Mouse (Mus musculus): Measurements from ENCODE around the gene Slc25a11. TPM values are rescaled to one million over a fixed set of nuclear protein-coding genes. Genes with fewer than 3 reads are reported as not detected.

Gene Slc25a11
- polyA plus RNA-seq, 1 experiment from 2014 or later = 159 TPM

GRCm38 (mm10) chr11:70630129-70630528 is 17.1 kb downstream of the Slc25a11 start:
- no peak overlapping the region for H3K4me3 ChIP-seq
- no peak for ATAC-seq (ENCODE audit: insufficient number of reproducible peaks, insufficient read depth, low FRiP score, low TSS enrichment)
- no peaks in the 10 kb centered on the region for H3K9me3 ChIP-seq

GRCm38 (mm10) chr11:70629557-70629956 is 17.7 kb downstream of the Slc25a11 start:
- no peak for ATAC-seq (ENCODE audit: insufficient number of reproducible peaks, insufficient read depth, low FRiP score, low TSS enrichment)
- Histone ChIP-seq H3K4me3 (no peak overlapping the region), H3K36me3 (no peaks in the 10 kb centered on the region), H3K4me2 (replicated peaks) (no peak overlapping the region), H3K4me1 (no peaks in the 10 kb centered on the region), H3K27ac (no peak overlapping the region), H3K9ac (no peak overlapping the region), H3K9me3 (no peaks in the 10 kb centered on the region), H3K27me3 (no peaks in the 10 kb centered on the region)
- 60% methylated on average over 5 of the region's 5 CpGs for WGBS

More at GRCm38 (mm10) chr11:70630129-70630528, 17.1 kb downstream of the Slc25a11 start:
- Histone ChIP-seq H3K9ac (no peak overlapping the region), H3K27ac (no peak overlapping the region), H3K27me3 (no peaks in the 10 kb centered on the region), H3K4me1 (no peaks in the 10 kb centered on the region), H3K4me2 (replicated peaks) (no peak overlapping the region), H3K36me3 (no peaks in the 10 kb centered on the region)
- 73% methylated on average over 7 of the region's 7 CpGs for WGBS

DNA sequence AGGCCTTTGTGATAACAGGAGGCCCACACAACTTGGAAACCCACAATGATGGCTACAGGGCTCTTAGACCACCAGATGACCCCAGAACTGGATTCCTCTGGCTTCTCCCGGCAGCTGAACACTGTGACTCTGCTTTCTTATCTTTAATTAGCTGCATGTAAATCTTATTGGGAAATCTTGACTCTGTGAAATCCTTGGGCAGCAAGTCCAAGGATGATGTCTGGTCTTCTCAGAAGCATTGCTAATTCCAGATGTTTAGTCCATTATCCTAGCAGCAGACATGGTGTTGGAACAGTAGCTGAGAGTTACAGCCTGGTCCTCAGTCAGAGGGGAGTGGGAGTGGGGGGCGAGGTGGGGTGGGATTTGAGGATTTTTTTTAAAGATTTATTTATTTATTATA is 18.8 kb downstream of the Slc25a11 start:
- no peaks in the 10 kb centered on the region for H3K27me3 ChIP-seq
- WGBS = 74% methylated on average over 2 of the region's 2 CpGs
- no peak overlapping the region for H3K9ac ChIP-seq
- H3K4me1 ChIP-seq = no peaks in the 10 kb centered on the region
- no peaks in the 10 kb centered on the region for H3K9me3 ChIP-seq
- no peak overlapping the region for H3K4me3 ChIP-seq
- H3K27ac ChIP-seq = no peak overlapping the region
- H3K4me2 ChIP-seq (replicated peaks) = no peak overlapping the region
- no peak for ATAC-seq (ENCODE audit: insufficient number of reproducible peaks, insufficient read depth, low FRiP score, low TSS enrichment)
- H3K36me3 ChIP-seq = no peaks in the 10 kb centered on the region

DNA sequence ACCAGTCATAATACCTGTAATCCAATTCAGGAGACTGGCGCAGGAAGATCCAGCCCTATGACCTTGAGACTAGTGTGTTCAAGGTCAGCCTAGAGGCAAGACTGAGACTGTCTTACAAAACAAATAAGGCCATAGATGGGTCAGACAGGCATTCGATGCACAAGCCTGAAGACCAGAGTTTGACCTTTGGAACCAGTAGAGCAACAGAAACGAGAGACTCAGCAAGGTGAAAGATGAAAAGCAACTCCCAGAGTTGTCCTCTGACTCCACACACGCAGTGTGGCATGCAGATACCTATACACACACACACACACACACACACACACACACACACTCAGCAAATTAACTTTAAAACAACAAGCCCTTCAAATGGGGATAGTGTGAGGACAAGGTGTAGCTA is 20.4 kb downstream of the Slc25a11 start:
- no peaks in the 10 kb centered on the region for H3K27me3 ChIP-seq
- H3K4me3 ChIP-seq = no peak overlapping the region
- no peak overlapping the region for H3K27ac ChIP-seq
- H3K4me1 ChIP-seq = no peaks in the 10 kb centered on the region
- H3K4me2 ChIP-seq (replicated peaks) = no peak overlapping the region
- H3K9me3 ChIP-seq = no peaks in the 10 kb centered on the region
- ATAC-seq (ENCODE audit: insufficient number of reproducible peaks, insufficient read depth, low FRiP score, low TSS enrichment) = no peak
- 65% methylated on average over 4 of the region's 4 CpGs for WGBS
- H3K36me3 ChIP-seq = no peaks in the 10 kb centered on the region
- no peak overlapping the region for H3K9ac ChIP-seq

DNA sequence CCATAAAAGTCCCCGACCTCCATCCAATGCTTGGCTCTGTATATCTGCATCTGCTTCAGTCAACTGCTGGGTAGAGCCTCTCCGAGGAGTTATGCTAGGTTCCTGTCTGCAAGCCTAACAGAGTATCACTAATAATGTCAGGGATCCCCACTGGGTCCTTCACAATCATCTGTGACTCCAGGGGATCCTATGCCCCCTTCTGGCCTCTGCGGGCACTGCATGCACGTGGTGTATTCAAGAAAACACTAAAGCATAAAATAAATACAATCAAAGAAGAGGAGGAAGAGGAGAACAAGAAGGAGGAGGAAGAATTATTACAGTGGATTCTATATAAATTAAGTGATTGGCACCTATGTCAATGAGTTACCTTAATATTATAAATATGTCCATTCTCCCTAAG is 21.8 kb downstream of the Slc25a11 start:
- Histone ChIP-seq H3K4me1 (no peaks in the 10 kb centered on the region), H3K4me3 (no peak overlapping the region), H3K27me3 (no peaks in the 10 kb centered on the region), H3K27ac (no peak overlapping the region), H3K9me3 (no peaks in the 10 kb centered on the region), H3K9ac (no peak overlapping the region), H3K4me2 (replicated peaks) (no peak overlapping the region), H3K36me3 (no peaks in the 10 kb centered on the region)
- WGBS = 49% methylated on average over 4 of the region's 4 CpGs
- no peak for ATAC-seq (ENCODE audit: insufficient number of reproducible peaks, insufficient read depth, low FRiP score, low TSS enrichment)

- Histone ChIP-seq H3K27me3 (no peaks in the 10 kb centered on the region), H3K4me3 (no peak overlapping the region), H3K9ac (no peak overlapping the region), H3K9me3 (no peaks in the 10 kb centered on the region), H3K4me2 (replicated peaks) (no peak overlapping the region), H3K36me3 (no peaks in the 10 kb centered on the region), H3K4me1 (no peaks in the 10 kb centered on the region), H3K27ac (no peak overlapping the region)
- 85% methylated on average over 10 of the region's 10 CpGs for WGBS
- no peak for ATAC-seq (ENCODE audit: insufficient number of reproducible peaks, insufficient read depth, low FRiP score, low TSS enrichment)
Measured at GRCm38 (mm10) chr11:70623053-70623742, 24.1 kb downstream of the Slc25a11 start.

DNA sequence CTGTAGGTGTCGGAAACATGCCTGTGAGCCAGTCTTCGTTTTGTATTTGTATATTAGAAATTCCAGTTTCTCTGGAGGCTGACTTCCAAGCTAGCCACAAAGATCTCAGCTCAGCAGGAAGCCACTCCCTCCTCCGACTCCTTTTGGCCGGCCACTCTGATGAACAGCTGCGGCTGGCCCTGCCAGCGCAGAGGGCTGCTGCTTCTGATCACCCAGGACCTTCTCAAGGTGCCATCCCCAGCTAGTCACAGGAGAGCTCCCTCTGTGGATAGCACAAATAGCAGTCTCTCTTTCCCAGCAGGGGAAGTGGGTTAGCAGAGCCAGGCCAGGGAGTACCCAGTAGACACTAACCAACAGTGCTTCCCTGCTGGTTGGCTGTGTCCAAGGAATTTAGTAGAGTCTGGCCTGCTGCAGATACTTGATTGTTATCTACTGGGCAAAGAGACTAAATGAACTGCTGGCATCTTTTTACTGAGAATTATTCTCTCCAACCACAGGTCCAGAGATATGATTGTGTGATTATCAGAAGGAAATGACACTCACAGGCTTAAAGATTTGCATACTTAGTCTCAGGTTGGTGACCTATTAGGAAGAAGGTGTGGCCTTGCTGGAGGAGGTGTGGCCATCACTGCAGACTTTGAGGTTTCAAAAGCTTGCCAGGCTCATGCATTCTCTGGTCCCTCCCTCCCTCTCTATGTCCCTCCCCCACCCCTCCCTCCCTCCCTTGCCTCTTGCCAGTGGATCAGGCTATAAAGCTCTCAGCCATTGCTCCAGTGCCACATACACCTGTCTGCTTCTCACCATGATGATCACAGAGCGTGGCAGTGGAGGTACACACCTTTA is 25.1 kb downstream of the Slc25a11 start:
- H3K4me2 ChIP-seq (replicated peaks) = no peak overlapping the region
- no peaks in the 10 kb centered on the region for H3K36me3 ChIP-seq
- no peak overlapping the region for H3K4me3 ChIP-seq
- WGBS = 50% methylated on average over 7 of the region's 7 CpGs
- no peaks in the 10 kb centered on the region for H3K27me3 ChIP-seq
- no peaks in the 10 kb centered on the region for H3K9me3 ChIP-seq
- H3K4me1 ChIP-seq = no peaks in the 10 kb centered on the region
- H3K9ac ChIP-seq = no peak overlapping the region
- no peak overlapping the region for H3K27ac ChIP-seq
- ATAC-seq (ENCODE audit: insufficient number of reproducible peaks, insufficient read depth, low FRiP score, low TSS enrichment) = no peak

DNA sequence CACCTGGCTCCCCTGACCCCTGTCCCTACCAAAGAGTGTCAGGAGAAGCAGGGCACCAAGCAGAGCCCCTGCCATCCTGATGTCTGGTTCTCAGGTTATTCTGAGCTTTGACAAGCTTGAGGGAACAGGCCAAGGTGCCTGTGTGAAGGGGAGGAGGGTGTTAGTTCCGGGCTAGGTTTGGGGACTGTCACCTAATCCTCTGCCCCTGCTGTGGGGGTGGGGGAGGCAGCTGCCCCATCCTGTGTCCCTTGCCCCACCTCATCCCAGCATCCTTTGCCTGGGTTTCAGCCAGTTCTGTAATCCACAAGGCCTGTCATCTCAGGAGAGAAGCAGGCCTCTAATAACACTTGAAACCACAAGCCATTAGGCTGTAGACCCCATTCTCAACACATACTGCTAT is 28.2 kb downstream of the Slc25a11 start, which contains the start of gene Chrne:
Gene Chrne, minus strand, starts transcription at position 116 of the 400 bp plus-strand sequence.
- H3K4me1 ChIP-seq = peaks cover 15% of the 10 kb centered on the region
- 35% methylated on average over 1 of the region's 1 CpGs for WGBS
- no peak within 1 kb of the TSS for H3K27ac ChIP-seq
- H3K36me3 ChIP-seq = no peaks in the 10 kb centered on the region
- H3K9me3 ChIP-seq = no peaks in the 10 kb centered on the region
- H3K4me3 ChIP-seq = no peak within 1 kb of the TSS
- no peak within 1 kb of the TSS for H3K9ac ChIP-seq
- ATAC-seq (ENCODE audit: insufficient number of reproducible peaks, insufficient read depth, low FRiP score, low TSS enrichment) = no peak
- H3K27me3 ChIP-seq = peaks cover 12% of the 10 kb centered on the region; the same call in 1 of the 2 replicates
- no peak within 1 kb of the TSS for H3K4me2 ChIP-seq (replicated peaks)

- Histone ChIP-seq H3K4me2 (replicated peaks) (peak within 1 kb of the TSS; percentile 62), H3K36me3 (peaks cover 32% of the 10 kb centered on the region), H3K27me3 (peaks cover 12% of the 10 kb centered on the region; the same call in 1 of the 2 replicates), H3K9me3 (no peaks in the 10 kb centered on the region), H3K4me3 (peak within 1 kb of the TSS; percentile 28), H3K27ac (peak within 1 kb of the TSS; percentile 50; the same call in 1 of the 2 replicates), H3K4me1 (peaks cover 15% of the 10 kb centered on the region), H3K9ac (peak within 1 kb of the TSS; percentile 43)
- ATAC-seq (ENCODE audit: insufficient number of reproducible peaks, insufficient read depth, low FRiP score, low TSS enrichment) = no peak
- 13% methylated on average over 21 of the region's 21 CpGs for WGBS
Measured at GRCm38 (mm10) chr11:70615516-70616093, 31.7 kb downstream of the Slc25a11 start, which contains the start of gene 4930544D05Rik. Gene 4930544D05Rik, plus strand, starts transcription at chr11:70615848.

DNA sequence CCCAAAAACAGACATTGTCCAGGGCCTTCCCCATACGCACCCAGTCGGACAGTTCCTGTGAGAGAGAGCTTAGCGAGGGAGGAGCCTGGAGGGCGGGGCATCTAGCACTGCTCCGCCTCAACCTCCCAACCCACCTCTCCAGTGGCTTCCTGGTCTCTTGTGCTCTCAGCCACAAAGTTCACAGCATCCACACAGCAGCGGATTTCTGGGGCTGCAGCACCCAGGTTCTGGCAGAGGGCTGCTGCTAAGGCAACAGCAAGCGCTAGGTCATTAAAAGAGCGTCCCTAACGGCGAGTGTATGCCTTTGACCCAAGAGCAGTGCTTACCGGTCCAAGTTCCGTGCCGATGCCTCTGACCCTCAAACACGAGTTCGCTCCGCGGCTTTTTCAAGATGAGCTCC is 32.2 kb downstream of the Slc25a11 start:
- peak; percentile 53; the same call in 1 of the 2 replicates for ATAC-seq (ENCODE audit: insufficient number of reproducible peaks, insufficient read depth, low FRiP score, low TSS enrichment)
- Histone ChIP-seq H3K27me3 (peaks cover 12% of the 10 kb centered on the region; the same call in 1 of the 2 replicates), H3K4me3 (peak overlapping the region; percentile 28), H3K9me3 (no peaks in the 10 kb centered on the region), H3K4me1 (peaks cover 15% of the 10 kb centered on the region), H3K4me2 (replicated peaks) (peak overlapping the region; percentile 62), H3K27ac (peak overlapping the region; percentile 50; the same call in 1 of the 2 replicates), H3K36me3 (peaks cover 37% of the 10 kb centered on the region), H3K9ac (peak overlapping the region; percentile 43)
- 1% methylated on average over 17 of the region's 17 CpGs for WGBS

DNA sequence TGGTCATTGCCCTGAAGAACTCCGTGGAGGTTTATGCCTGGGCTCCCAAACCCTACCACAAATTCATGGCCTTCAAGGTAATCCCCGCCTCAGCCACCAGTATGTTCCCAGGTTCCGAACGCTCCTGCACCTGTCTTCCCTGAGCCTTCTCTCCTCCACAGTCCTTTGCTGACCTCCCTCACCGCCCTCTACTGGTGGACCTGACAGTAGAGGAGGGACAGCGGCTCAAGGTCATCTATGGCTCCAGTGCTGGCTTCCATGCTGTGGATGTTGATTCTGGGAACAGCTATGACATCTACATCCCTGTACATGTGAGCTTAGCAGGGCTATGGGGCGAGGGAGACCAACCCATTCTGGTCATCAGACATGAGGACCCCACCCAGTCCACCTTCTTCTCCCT is 34.8 kb downstream of the Slc25a11 start:
- Histone ChIP-seq H3K36me3 (peaks cover 63% of the 10 kb centered on the region), H3K4me3 (no peak overlapping the region), H3K4me1 (peaks cover 15% of the 10 kb centered on the region), H3K4me2 (replicated peaks) (no peak overlapping the region), H3K27ac (no peak overlapping the region), H3K9me3 (no peaks in the 10 kb centered on the region), H3K27me3 (peaks cover 12% of the 10 kb centered on the region; the same call in 1 of the 2 replicates), H3K9ac (no peak overlapping the region)
- 76% methylated on average over 7 of the region's 7 CpGs for whole genome bisulfite sequencing
- no peak for ATAC-seq (ENCODE audit: insufficient number of reproducible peaks, insufficient read depth, low FRiP score, low TSS enrichment)

Measured in embryonic facial prominence, embryonic 12.5 days (tissue).